7 mouse cellular contexts compared by ENCODE assay signal in genomic region chr11:3329891-3330451, GRCm38 (mm10). TPM values are rescaled to one million over a fixed set of nuclear protein-coding genes. Genes with fewer than 3 reads are reported as not detected.
DNase-seq lines count a peak whose midpoint lies in the region; ATAC-seq and TF ChIP-seq lines count a peak whose summit lies in the region.

TSS of gene Pik3ip1 (plus strand) at chr11:3330401.

- peak; percentile 20; the same call in 1 of the 2 replicates for ATAC-seq in embryonic facial prominence, embryonic 15.5 days (ENCODE audit: insufficient number of reproducible peaks, low FRiP score, low TSS enrichment, low read depth)
- ATAC-seq in heart, embryonic 16.5 days (replicated peaks; ENCODE audit: extremely low read depth, insufficient read depth, low FRiP score): no peak

- H3K36me3 ChIP-seq in embryonic facial prominence, embryonic 15.5 days: 0 out of 2 replicates have a peak, but pooled peaks cover 2% of the 10 kb centered on the region
- peaks cover 10% of the 10 kb centered on the region; the same call in 1 of the 2 replicates for H3K36me3 ChIP-seq in heart, embryonic 16.5 days (ENCODE audit: control insufficient read depth, insufficient read depth)
- no peaks in the 10 kb centered on the region for H3K36me3 ChIP-seq in limb, embryonic 10.5 days

- TF ChIP-seq POLR2A in olfactory bulb, adult 2 months (IDR thresholded peaks at IDR 0.05; ENCODE audit: insufficient read depth, low read depth, low read length): no peak

- H3K4me3 ChIP-seq in embryonic facial prominence, embryonic 15.5 days (replicated peaks): peak within 1 kb of the TSS; percentile 49
- peak within 1 kb of the TSS; percentile 69 for H3K4me3 ChIP-seq in heart, embryonic 16.5 days (ENCODE audit: low read length)
- peak within 1 kb of the TSS; percentile 60 for H3K4me3 ChIP-seq in limb, embryonic 10.5 days
- H3K4me3 ChIP-seq in olfactory bulb, adult 2 months (ENCODE audit: insufficient read depth, low read depth, low read length): peak within 1 kb of the TSS; percentile 91

- H3K27ac ChIP-seq in embryonic facial prominence, embryonic 15.5 days (replicated peaks): peak within 1 kb of the TSS; percentile 71
- peak within 1 kb of the TSS; percentile 91 for H3K27ac ChIP-seq in heart, embryonic 16.5 days (ENCODE audit: low read length)
- peak within 1 kb of the TSS; percentile 76 for H3K27ac ChIP-seq in limb, embryonic 10.5 days
- peak within 1 kb of the TSS; percentile 89 for H3K27ac ChIP-seq in olfactory bulb, adult 2 months (ENCODE audit: insufficient read depth, low read depth, low read length)

- peak within 1 kb of the TSS; percentile 34; the same call in 1 of the 2 replicates for H3K9ac ChIP-seq in embryonic facial prominence, embryonic 15.5 days
- H3K9ac ChIP-seq in heart, embryonic 16.5 days (ENCODE audit: low read length): peak within 1 kb of the TSS; percentile 80

- H3K27me3 ChIP-seq in embryonic facial prominence, embryonic 15.5 days: no peaks in the 10 kb centered on the region
- no peaks in the 10 kb centered on the region for H3K27me3 ChIP-seq in heart, embryonic 16.5 days (ENCODE audit: control insufficient read depth, insufficient read depth, low read length)
- H3K27me3 ChIP-seq in limb, embryonic 10.5 days (ENCODE audit: low read depth, poor library complexity, severe bottlenecking): peaks cover 27% of the 10 kb centered on the region

- peak within 1 kb of the TSS; percentile 100 for H3K4me2 ChIP-seq in embryonic facial prominence, embryonic 15.5 days (replicated peaks)
- peak within 1 kb of the TSS; percentile 81 for H3K4me2 ChIP-seq in heart, embryonic 16.5 days (ENCODE audit: low read depth, low read length)

- no peaks in the 10 kb centered on the region for H3K9me3 ChIP-seq in embryonic facial prominence, embryonic 15.5 days (replicated peaks)
- H3K9me3 ChIP-seq in heart, embryonic 16.5 days (replicated peaks; ENCODE audit: control insufficient read depth, low read length): no peaks in the 10 kb centered on the region
- no peaks in the 10 kb centered on the region for H3K9me3 ChIP-seq in limb, embryonic 10.5 days (replicated peaks)

- peak; percentile 6 for DNase-seq in thymus, postnatal 4 days
- DNase-seq in thymus, postnatal 10 days (ENCODE audit: low spot score in 2 of 2): no peak
- DNase-seq in limb, embryonic 10.5 days (ENCODE audit: low spot score): no peak
- DNase-seq in cerebellum, adult 9-10 months: no peak

- H3K4me1 ChIP-seq in embryonic facial prominence, embryonic 15.5 days: peaks cover 38% of the 10 kb centered on the region
- peaks cover 25% of the 10 kb centered on the region for H3K4me1 ChIP-seq in heart, embryonic 16.5 days (ENCODE audit: control insufficient read depth, insufficient read depth, low read length)
- H3K4me1 ChIP-seq in limb, embryonic 10.5 days: peaks cover 34% of the 10 kb centered on the region
- peaks cover 19% of the 10 kb centered on the region for H3K4me1 ChIP-seq in olfactory bulb, adult 2 months (ENCODE audit: control insufficient read depth, insufficient read depth, low read length)

- TF ChIP-seq CTCF in olfactory bulb, adult 2 months (IDR thresholded peaks at IDR 0.05; ENCODE audit: insufficient read depth, low read depth, low read length): no peak

RNA-seq across cellular contexts. Expression of gene Pik3ip1, which starts in this region (rescaled TPM):
- polyA plus RNA-seq in embryonic facial prominence, embryonic 15.5 days (2015; fragmentation: Nextera tagmentation; extraction: Ambion mirVana): 13.9 and 15.8 TPM in 2 replicates
- polyA plus RNA-seq in heart, embryonic 16.5 days (2015; fragmentation: Nextera tagmentation; extraction: Ambion mirVana): 40.9 and 41.1 TPM in 2 replicates
- 5.9 and 8.5 TPM in 2 replicates for polyA plus RNA-seq in limb, embryonic 10.5 days (2016; fragmentation: Nextera tagmentation; extraction: Ambion mirVana)
- polyA plus RNA-seq in olfactory bulb, adult 2 months (2012; ENCODE audit: insufficient read depth, insufficient read length, low replicate concordance, missing spikeins): not detected in 2 replicates
